11 mouse cellular contexts compared by ENCODE assay signal in the genomic region with DNA sequence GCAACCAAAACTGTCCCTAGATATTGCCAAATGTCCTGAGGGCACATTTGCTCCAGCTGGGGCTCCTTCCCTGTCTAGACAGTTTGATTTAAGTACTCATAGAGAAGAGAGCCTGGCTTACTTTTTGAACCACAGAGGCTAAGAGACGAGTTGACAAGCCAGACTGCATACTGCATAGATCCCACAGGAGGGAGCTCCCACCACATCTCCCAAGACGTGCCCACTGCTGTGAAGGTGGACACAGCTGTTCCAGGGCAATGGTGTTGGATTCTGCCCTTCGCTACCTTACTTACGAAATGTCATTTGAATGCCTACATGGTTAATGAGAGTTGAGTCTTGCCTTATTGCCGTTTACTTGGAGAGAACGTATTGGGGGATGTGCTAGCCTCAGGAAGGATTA. TPM values are rescaled to one million over a fixed set of nuclear protein-coding genes. Genes with fewer than 3 reads are reported as not detected.
DNase-seq lines count a peak whose midpoint lies in the region; ATAC-seq and TF ChIP-seq lines count a peak whose summit lies in the region.
"Had no signal": no experiment of that assay in that cellular context is flagged by ENCODE, and none has a peak within 500 bp of the region (broad histone marks: within the 10 kb centered on the region; RNA-seq: fewer than 3 reads in every experiment).

No protein-coding gene starts in this region.

- no peaks in the 10 kb centered on the region for H3K9me3 ChIP-seq in forebrain, postnatal 0 days (ENCODE audit: low read length)
- no peaks in the 10 kb centered on the region for H3K9me3 ChIP-seq in forebrain, embryonic 12.5 days
- H3K9me3 ChIP-seq in midbrain, embryonic 11.5 days (ENCODE audit: control insufficient read depth, low read length) = no peaks in the 10 kb centered on the region
- no peaks in the 10 kb centered on the region for H3K9me3 ChIP-seq in midbrain, embryonic 10.5 days (replicated peaks)
- no peaks in the 10 kb centered on the region for H3K9me3 ChIP-seq in embryonic facial prominence, embryonic 15.5 days (replicated peaks)

- H3K4me2 ChIP-seq in forebrain, postnatal 0 days (ENCODE audit: low read depth) = no peak overlapping the region
- H3K4me2 ChIP-seq in forebrain, embryonic 12.5 days = no peak overlapping the region
- no peak overlapping the region for H3K4me2 ChIP-seq in midbrain, embryonic 11.5 days
- no peak overlapping the region for H3K4me2 ChIP-seq in embryonic facial prominence, embryonic 15.5 days (replicated peaks)

- no peak overlapping the region for H3K27ac ChIP-seq in forebrain, postnatal 0 days (ENCODE audit: low read depth, low read length)
- no peak overlapping the region for H3K27ac ChIP-seq in forebrain, embryonic 12.5 days
- H3K27ac ChIP-seq in midbrain, embryonic 11.5 days (ENCODE audit: low read depth, low read length) = no peak overlapping the region
- H3K27ac ChIP-seq in midbrain, embryonic 10.5 days (replicated peaks) = no peak overlapping the region
- H3K27ac ChIP-seq in embryonic facial prominence, embryonic 15.5 days (replicated peaks) = no peak overlapping the region
- H3K27ac ChIP-seq: macrophage had no signal

- peak; percentile 69 for TF ChIP-seq CTCF in forebrain, postnatal 0 days (IDR thresholded peaks at IDR 0.05; ENCODE audit: low read depth)

- no peak for DNase-seq in forebrain, postnatal 0 days
- DNase-seq in midbrain, embryonic 11.5 days (ENCODE audit: low spot score, missing footprints) = peak; percentile 84
- DNase-seq in midbrain, embryonic 10.5 days (ENCODE audit: low spot score) = no peak
- DNase-seq in retina, embryonic 14.5 days (ENCODE audit: low spot score) = peak; percentile 47
- DNase-seq in cerebellum, adult 18-20 months = no peak
- DNase-seq in heart, postnatal 25 days (ENCODE audit: low spot score) = no peak
- DNase-seq: kidney, postnatal 36 days; thymus, postnatal 36 days had no signal

- ATAC-seq in forebrain, postnatal 0 days = no peak; the same call in 1 of the 2 replicates
- no peak for ATAC-seq in forebrain, embryonic 12.5 days (ENCODE audit: low FRiP score)
- no peak; the same call in 1 of the 2 replicates for ATAC-seq in midbrain, embryonic 11.5 days (ENCODE audit: low FRiP score)
- ATAC-seq in embryonic facial prominence, embryonic 15.5 days (ENCODE audit: insufficient number of reproducible peaks, low FRiP score, low TSS enrichment, low read depth) = peak; percentile 29; the same call in 1 of the 2 replicates

- H3K36me3 ChIP-seq in forebrain, postnatal 0 days (ENCODE audit: insufficient read depth) = no peaks in the 10 kb centered on the region
- no peaks in the 10 kb centered on the region for H3K36me3 ChIP-seq in forebrain, embryonic 12.5 days (replicated peaks)
- H3K36me3 ChIP-seq in midbrain, embryonic 11.5 days (ENCODE audit: control insufficient read depth, insufficient read depth, low read length) = no peaks in the 10 kb centered on the region
- no peaks in the 10 kb centered on the region for H3K36me3 ChIP-seq in midbrain, embryonic 10.5 days
- no peaks in the 10 kb centered on the region for H3K36me3 ChIP-seq in embryonic facial prominence, embryonic 15.5 days

- no peaks in the 10 kb centered on the region for H3K4me1 ChIP-seq in forebrain, postnatal 0 days (ENCODE audit: insufficient read depth)
- H3K4me1 ChIP-seq in forebrain, embryonic 12.5 days = peaks cover under 1% of the 10 kb centered on the region
- H3K4me1 ChIP-seq in midbrain, embryonic 11.5 days (ENCODE audit: control insufficient read depth, insufficient read depth, low read length) = 0 out of 2 replicates have a peak, but pooled peaks cover 1% of the 10 kb centered on the region
- peaks cover 1% of the 10 kb centered on the region for H3K4me1 ChIP-seq in midbrain, embryonic 10.5 days
- no peaks in the 10 kb centered on the region for H3K4me1 ChIP-seq in embryonic facial prominence, embryonic 15.5 days

- WGBS in forebrain, postnatal 0 days = 60% methylated on average over 6 of the region's 6 CpGs
- WGBS in forebrain, embryonic 12.5 days = 62% methylated on average over 6 of the region's 6 CpGs
- WGBS in midbrain, embryonic 11.5 days = 56% methylated on average over 6 of the region's 6 CpGs
- 65% methylated on average over 6 of the region's 6 CpGs for WGBS in midbrain, embryonic 10.5 days
- WGBS in embryonic facial prominence, embryonic 15.5 days = 48% methylated on average over 6 of the region's 6 CpGs

- H3K4me3 ChIP-seq in forebrain, postnatal 0 days (ENCODE audit: low read depth, low read length) = no peak overlapping the region
- no peak overlapping the region for H3K4me3 ChIP-seq in forebrain, embryonic 12.5 days (replicated peaks)
- H3K4me3 ChIP-seq in midbrain, embryonic 11.5 days (ENCODE audit: low read depth, low read length) = no peak overlapping the region
- H3K4me3 ChIP-seq in midbrain, embryonic 10.5 days = no peak overlapping the region
- H3K4me3 ChIP-seq in embryonic facial prominence, embryonic 15.5 days (replicated peaks) = no peak overlapping the region

- no peak overlapping the region for H3K9ac ChIP-seq in forebrain, postnatal 0 days
- H3K9ac ChIP-seq in forebrain, embryonic 12.5 days = no peak overlapping the region
- H3K9ac ChIP-seq in midbrain, embryonic 11.5 days (ENCODE audit: low read length) = no peak overlapping the region
- no peak overlapping the region for H3K9ac ChIP-seq in embryonic facial prominence, embryonic 15.5 days

- H3K27me3 ChIP-seq in forebrain, postnatal 0 days (ENCODE audit: insufficient read depth, low read length) = no peaks in the 10 kb centered on the region
- no peaks in the 10 kb centered on the region for H3K27me3 ChIP-seq in forebrain, embryonic 12.5 days
- no peaks in the 10 kb centered on the region for H3K27me3 ChIP-seq in midbrain, embryonic 11.5 days (ENCODE audit: control insufficient read depth, insufficient read depth, low read length)
- no peaks in the 10 kb centered on the region for H3K27me3 ChIP-seq in midbrain, embryonic 10.5 days (ENCODE audit: low read depth, poor library complexity, severe bottlenecking)
- H3K27me3 ChIP-seq in embryonic facial prominence, embryonic 15.5 days = no peaks in the 10 kb centered on the region

- intact Hi-C loops in heart, postnatal 25 days (cut with DNase I) = no loop called here

RNA-seq across cellular contexts. Expression of gene Hsph1, which starts 6.2 kb away (rescaled TPM):
- total RNA-seq in forebrain, postnatal 0 days (2014; rRNA removed) = 41.2 and 49.2 TPM in 2 replicates
- polyA plus RNA-seq in forebrain, postnatal 0 days (2015; fragmentation: Nextera tagmentation; extraction: Ambion mirVana) = 68.4 and 78.6 TPM in 2 replicates
- polyA plus RNA-seq in forebrain, embryonic 12.5 days (2016; fragmentation: Nextera tagmentation; extraction: Ambion mirVana) = 123 and 129 TPM in 2 replicates
- 131 and 145 TPM in 2 replicates for polyA plus RNA-seq in midbrain, embryonic 11.5 days (2014; fragmentation: Nextera tagmentation; extraction: Ambion mirVana)
- polyA plus RNA-seq in midbrain, embryonic 10.5 days (2016; fragmentation: Nextera tagmentation; extraction: Ambion mirVana) = 109 and 137 TPM in 2 replicates
- polyA plus RNA-seq in embryonic facial prominence, embryonic 15.5 days (2015; fragmentation: Nextera tagmentation; extraction: Ambion mirVana) = 55.5 and 59.0 TPM in 2 replicates
- total RNA-seq in heart, postnatal 25 days (2021) = 10 to 100 TPM; 38.2 to 62.1 TPM

RNA-seq across cellular contexts. Expression of gene B3glct, which starts 35.7 kb away (rescaled TPM):
- 16.5 and 19.9 TPM in 2 replicates for total RNA-seq in forebrain, postnatal 0 days (2014; rRNA removed)
- 12.4 and 13.1 TPM in 2 replicates for polyA plus RNA-seq in forebrain, postnatal 0 days (2015; fragmentation: Nextera tagmentation; extraction: Ambion mirVana)
- polyA plus RNA-seq in forebrain, embryonic 12.5 days (2016; fragmentation: Nextera tagmentation; extraction: Ambion mirVana) = 16.4 TPM in 2 replicates
- polyA plus RNA-seq in midbrain, embryonic 11.5 days (2014; fragmentation: Nextera tagmentation; extraction: Ambion mirVana) = 16.0 and 18.7 TPM in 2 replicates
- polyA plus RNA-seq in midbrain, embryonic 10.5 days (2016; fragmentation: Nextera tagmentation; extraction: Ambion mirVana) = 14.1 and 16.7 TPM in 2 replicates
- polyA plus RNA-seq in embryonic facial prominence, embryonic 15.5 days (2015; fragmentation: Nextera tagmentation; extraction: Ambion mirVana) = 9.7 and 11.0 TPM in 2 replicates
- total RNA-seq in heart, postnatal 25 days (2021) = 1 to 10 TPM; 4.6 to 5.7 TPM

Comparison
In these comparisons a context has a peak if more than half of its experiments do, and no peak if none do; other contexts are left out.
1. DNase-seq: peak in midbrain, embryonic 11.5 days (single experiment) and retina, embryonic 14.5 days (single experiment); none in forebrain, postnatal 0 days (single experiment), midbrain, embryonic 10.5 days (single experiment), cerebellum, adult 18-20 months (0 of 2) and heart, postnatal 25 days (single experiment).